Mouse (Mus musculus): ENCODE results near the gene Gm10160.
"Not testable (repeated sequence)": the region's sequence is repeated elsewhere in the genome, so short reads cannot be mapped to it uniquely, and the experiment has no call there.

Gene Gm10160

DNA sequence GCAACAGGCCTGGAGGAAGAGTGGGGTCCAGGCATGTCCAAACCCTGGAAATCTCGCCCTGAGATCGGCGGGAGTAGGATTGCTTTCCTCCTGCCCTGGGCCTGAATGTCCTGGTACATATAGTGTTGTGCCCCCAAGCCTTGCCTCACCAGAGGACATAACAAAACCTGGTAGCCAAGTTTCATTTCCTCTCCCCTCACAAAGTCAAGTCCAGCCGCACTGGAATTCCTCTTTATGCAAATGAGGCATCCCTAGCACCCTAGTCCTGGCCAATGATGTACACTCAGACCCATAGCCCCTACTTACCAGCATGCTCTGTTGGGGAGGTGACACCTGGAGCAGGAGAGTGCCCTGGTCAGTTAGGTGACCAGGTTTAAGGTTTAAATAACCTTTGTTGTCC is 627 bp upstream of the Gm10160 start:
- no peak for DNase-seq

- no peak for DNase-seq
Observed at GRCm38 (mm10) chr7:81854568-81855307, 856 bp downstream of the Gm10160 start.

DNA sequence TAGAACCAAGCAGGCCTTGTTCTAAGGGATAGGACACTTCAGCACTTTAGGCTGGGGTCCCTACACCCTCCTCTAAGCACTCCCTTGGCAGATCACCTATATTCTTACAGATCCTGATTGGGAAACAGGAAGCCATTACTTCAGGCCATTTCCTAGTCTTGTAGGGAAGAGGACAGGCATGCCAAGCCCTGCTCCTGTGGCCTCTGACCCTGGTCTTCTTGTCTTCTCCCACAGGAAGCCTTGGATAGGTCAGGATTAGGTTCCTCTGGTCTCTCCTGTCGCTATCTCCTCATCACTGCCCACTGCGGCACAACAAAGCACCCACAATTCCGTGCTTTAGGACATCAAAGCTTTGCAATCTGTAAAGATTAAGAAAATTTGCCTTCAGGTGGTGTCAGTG is 3.9 kb downstream of the Gm10160 start:
- no peak for DNase-seq

DNA sequence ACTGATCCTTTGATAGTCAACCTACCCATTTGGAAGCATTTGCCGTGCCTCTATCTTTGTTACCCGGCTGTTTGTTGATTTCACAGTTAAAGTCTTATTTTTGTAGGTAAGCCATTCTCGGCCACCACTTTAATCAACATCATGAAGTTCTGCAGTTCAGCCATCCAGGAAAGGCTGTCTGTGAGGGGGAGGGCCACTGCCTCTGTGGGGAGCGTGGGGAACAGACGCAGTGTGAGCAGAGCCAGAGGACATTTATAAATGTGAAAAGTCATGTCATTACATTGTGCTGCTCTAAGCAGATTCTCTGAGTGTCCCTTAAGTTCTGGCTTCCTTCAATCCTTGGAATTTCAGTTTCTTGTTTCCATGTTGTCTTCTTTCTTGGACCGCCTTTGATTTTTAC is 5.4 kb downstream of the Gm10160 start:
- DNase-seq: no peak

GRCm38 (mm10) chr7:81849633-81850032 is 6.0 kb downstream of the Gm10160 start:
- no peak for DNase-seq

GRCm38 (mm10) chr7:81849214-81849613 is 6.4 kb downstream of the Gm10160 start:
- no peak for DNase-seq

- DNase-seq: no peak
Observed at GRCm38 (mm10) chr7:81847777-81848176, 7.8 kb downstream of the Gm10160 start.

GRCm38 (mm10) chr7:81847010-81847409 is 8.6 kb downstream of the Gm10160 start:
- DNase-seq: no peak

- DNase-seq: no peak
Observed at GRCm38 (mm10) chr7:81846008-81846407, 9.6 kb downstream of the Gm10160 start.

DNA sequence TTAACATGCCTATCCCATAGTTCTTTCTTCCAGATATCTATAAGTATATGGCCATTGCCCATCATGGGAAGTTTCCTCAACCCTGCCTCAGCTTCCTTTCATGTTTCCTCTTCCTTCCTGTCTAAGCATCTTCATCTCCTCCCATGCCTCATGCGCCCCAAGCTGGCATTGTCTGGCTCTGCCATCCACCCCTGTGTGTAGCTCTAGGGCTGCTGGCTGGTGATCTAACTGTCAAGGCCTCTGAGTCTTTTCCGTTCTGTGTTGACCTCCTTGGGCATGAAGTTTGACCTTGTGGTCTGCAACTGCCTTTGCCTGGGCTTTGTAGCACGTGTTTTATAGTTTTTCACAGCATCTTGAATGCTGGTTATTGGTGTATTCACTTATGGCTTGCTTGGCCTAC is 10.3 kb downstream of the Gm10160 start:
- DNase-seq: no peak

DNA sequence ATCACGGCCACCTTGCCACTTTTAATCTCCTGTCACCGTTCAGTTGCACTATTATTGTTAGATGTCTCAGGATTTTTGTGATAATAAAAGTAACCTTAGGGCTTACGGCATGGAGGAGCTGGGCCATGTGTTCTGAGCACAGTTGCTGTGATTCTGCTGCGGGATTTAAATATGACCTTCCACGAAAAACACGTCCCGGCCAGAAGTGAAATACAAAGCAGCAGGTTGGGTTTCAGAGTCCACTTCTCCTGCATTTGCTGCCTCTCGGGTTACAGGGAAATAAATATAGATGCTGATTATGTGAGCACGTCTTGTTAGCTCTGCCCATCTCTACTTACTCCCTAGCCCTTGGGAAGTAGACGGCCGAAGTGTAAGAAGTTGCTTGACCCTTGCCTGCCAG is 10.8 kb downstream of the Gm10160 start:
- DNase-seq: no peak

DNA sequence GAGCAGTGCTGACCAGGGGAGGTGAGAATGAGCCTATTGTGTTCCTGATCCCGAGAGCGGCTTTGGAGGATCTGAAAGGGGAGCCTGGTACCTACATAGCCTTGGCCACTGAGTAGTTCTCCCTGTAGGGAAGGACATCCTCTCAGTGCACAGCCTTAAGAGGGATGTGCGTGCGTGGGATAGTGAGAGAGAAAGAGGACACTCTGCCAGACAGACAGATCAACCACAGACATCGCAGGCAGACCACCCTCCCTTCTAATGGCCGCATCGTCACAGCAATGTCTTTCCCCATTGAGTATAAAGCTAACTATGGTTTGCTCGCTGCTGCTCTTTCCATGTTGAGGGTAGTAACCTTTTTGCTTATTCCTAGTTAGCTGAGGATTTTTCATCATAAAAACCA is 11.7 kb downstream of the Gm10160 start:
- no peak for DNase-seq

DNA sequence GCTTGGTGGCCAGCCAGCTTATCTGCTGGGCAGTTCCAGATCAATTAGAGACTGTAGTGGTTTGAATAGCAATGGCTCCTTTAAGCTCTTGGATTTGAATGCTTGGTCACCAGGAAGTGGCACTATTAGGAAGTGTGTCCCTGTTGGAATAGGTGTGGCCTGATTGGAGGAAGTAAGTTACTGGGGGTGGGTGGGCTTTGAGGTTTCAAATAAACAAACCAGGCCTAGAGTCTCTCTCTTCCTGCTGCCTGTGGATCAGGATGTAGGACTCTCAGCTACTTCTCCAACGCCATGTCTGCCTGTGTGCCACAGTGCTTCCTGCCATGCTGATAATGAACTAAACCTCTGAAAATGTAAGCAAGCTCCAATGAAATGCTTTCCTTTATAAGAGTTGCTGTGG is 12.6 kb downstream of the Gm10160 start:
- DNase-seq: no peak

DNA sequence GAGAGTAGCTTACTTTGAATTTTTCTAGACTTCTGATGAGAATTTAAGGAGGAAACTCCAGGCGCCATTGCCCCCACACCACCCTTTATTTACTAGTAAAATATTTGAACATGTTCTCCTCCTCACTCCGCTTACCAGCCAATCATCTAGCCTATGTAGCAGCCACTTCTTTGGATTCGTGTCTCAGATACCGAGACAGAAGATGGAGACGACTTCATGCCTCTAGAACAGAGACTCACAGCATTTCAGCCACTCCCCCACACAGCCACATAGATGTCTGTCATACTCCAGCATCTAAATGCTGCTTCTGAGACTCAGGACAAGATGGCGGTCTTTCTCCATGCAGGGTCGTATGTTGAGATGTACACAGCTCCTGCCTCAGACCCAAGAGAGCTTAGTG is 13.5 kb downstream of the Gm10160 start:
- DNase-seq: no peak

DNA sequence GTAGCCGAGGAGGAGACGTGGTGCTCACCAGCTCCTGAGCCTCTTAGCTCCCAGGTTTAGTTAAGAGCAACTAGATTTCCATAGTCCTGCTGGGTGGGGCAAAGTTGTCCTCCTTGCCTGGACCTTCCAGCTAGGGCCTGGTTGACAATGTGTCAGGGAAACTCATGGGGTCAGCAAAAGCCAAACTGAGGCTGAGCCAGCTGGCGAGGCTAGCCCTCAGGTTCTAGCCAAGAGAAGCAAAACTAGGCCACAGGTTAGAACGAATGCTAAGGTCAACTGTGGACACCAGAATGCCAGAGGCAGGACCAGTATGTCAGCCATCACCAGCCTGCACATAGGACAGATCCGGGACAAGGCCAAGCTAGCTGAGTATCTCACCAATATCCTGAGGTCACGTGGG is 14.2 kb downstream of the Gm10160 start:
- no peak for DNase-seq

- no peak for DNase-seq
Observed at GRCm38 (mm10) chr7:81840661-81841181, 14.9 kb downstream of the Gm10160 start.

- no peak for DNase-seq
Observed at GRCm38 (mm10) chr7:81839746-81840145, 15.8 kb downstream of the Gm10160 start.

DNA sequence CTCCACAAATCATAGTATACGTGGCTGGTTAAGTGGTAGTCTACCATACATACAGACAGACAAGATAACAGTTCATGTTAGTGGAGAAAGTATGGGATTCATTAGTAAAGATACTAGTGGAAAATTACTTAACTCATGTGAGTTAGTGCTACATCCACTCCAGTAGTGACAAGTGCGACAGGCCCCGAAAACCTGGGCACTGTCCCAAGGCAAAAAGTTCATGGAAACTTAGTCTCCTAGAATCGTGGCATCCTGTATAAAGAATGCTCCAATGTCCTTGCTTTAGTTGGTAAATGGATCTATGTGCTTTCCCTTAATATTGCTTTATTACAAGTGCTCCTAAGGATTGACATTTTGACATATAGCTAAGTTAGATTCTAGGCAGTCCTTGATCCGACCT is 17.8 kb downstream of the Gm10160 start:
- DNase-seq: not testable (repeated sequence)

DNA sequence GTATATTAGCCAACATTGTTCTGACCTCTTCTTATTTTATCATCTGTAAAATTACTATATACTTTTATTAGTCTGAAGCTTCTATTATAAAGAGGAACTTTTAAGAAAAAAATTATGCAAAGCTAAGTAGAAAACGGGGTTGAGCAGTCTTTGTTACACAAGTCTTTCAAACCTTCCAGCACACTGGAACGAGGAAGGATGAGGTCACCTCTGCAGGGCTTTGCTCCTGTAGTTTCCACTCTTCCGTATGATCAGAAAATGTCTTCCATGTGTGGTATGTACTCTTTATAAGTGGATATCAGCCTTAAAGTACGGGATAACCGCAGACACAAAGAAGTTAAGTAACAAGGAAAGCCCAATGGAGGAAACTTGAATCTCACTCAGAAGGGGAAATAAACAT is 20.2 kb downstream of the Gm10160 start:
- DNase-seq: no peak

DNA sequence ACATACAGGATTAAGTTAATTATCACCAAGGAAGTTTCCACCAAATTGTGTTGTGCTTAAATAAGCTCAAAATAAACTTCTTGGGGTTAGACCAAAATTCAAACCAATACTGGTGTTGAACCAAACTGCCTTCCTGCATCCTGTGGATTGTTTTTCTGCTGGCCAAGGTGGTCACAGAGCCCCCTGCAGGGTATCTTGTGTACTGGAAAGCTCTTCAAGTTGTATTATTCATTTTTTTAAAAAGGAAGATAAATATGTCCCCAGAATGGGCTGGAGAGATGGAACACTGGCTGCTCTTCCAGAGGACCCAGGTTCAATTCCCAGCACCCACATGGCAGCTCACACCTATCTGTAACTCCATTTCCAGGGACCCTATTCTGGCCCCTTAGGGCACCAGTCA is 20.7 kb downstream of the Gm10160 start:
- peak; percentile 37 for DNase-seq

- peak; percentile 92 for DNase-seq
Observed at GRCm38 (mm10) chr7:81829379-81829894, 26.2 kb downstream of the Gm10160 start, which contains the start of gene Btbd1. TSS of gene Btbd1 (minus strand) at chr7:81829431.

DNA sequence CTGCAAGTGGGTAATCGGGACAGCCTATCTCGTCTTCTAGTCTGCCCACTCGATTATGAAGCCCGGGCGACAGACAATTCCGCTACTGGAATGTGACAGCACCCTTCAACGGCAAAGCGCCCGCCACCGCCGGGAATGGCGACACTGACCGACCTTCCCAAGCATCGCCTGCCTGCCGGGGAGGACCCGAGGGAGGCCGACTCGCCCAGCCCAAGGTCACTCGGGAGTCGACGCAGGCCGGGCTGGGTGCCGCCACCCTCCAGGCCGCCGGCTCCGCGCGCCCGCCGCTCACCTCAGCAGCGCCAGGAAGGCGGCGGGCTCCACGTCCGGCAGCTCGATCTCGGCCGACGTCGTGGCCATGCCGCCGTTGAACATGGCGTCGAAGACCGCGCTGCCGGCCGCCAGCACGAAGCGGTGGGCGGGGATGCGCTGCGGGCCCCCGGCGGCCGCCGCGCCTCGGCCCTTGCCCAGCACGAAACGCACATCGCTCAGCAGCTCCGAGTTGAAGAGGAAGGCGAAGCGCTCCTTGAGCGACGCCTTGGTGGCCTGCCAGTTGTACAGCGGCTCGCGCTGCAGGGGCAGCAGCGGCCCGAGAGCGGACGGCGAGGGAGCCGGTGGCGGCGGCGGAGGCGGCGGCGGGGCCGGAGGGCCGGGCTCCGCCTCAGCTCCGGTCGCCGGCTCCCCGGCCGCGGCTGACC is 26.8 kb downstream of the Gm10160 start:
- DNase-seq: peak; percentile 56

DNA sequence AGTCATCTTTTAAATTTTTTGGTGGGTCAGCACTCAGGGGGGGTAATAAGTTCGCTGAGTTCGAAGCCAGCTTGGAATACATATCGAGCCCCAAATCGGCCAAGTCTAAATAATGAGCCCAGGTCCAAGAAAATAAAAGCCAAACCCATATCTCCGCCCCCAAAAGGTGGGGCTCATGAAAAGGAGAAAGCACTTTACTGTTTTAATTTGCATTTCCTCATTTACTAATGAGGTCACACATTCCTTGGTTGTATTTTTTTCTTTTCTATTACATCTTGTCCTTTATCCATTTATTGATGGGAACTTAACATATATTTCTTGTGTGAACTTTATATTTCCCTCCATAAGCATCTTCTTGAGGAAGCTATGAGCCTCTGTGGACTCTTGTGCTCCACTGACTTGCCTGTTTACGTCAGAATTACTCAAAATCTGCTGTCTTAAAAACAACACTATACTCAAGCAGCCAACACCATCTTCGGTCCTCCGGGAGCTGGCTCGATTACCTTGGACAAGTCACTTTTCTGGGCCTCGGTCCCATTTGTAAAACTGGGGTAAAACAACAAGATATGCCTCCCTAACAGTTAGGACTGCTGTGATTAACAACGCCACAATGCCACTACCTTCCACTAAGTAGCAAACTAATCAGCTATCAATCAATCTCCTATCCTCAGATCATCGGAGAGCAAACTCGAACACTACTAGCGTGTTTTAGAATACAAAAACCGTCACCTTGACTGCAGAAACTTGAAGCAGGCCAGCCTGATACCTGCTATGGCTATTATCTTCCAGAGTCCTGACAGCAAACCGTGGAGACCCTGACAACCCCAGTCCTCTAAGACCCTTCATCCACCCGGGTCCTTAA is 27.6 kb downstream of the Gm10160 start:
- no peak for DNase-seq
